Mouse (Mus musculus) cerebellum, postnatal 36 days (tissue): Measurements from ENCODE around the gene Wwp2.

Source experiments
- DNase-seq, 2 experiments: peaks; one replicate each; pipeline ENCODE4 v3.0.0; 2021 to 2022; ENCODE audit warnings: mixed read lengths in 2 of 2

Wwp2 gene

GRCm38 (mm10) chr8:107513249-107513648 lies 77.1 kb downstream of the Wwp2 start:
- no peak for DNase-seq

GRCm38 (mm10) chr8:107514949-107515721 lies 79.0 kb downstream of the Wwp2 start:
- DNase-seq = no peak

GRCm38 (mm10) chr8:107518726-107519125 lies 82.6 kb downstream of the Wwp2 start:
- DNase-seq = no peak

- DNase-seq = no peak
Observed at GRCm38 (mm10) chr8:107519860-107520259, 83.7 kb downstream of the Wwp2 start.

GRCm38 (mm10) chr8:107521788-107522554 lies 85.8 kb downstream of the Wwp2 start:
- no peak for DNase-seq

- no peak for DNase-seq
Observed at GRCm38 (mm10) chr8:107522555-107522833, 86.3 kb downstream of the Wwp2 start.

GRCm38 (mm10) chr8:107524535-107524934 lies 88.4 kb downstream of the Wwp2 start:
- no peak for DNase-seq

- no peak for DNase-seq
Observed at GRCm38 (mm10) chr8:107528786-107529185, 92.6 kb downstream of the Wwp2 start.

- no peak for DNase-seq
Observed at GRCm38 (mm10) chr8:107537472-107537871, 101.3 kb downstream of the Wwp2 start.

- no peak for DNase-seq
Observed at GRCm38 (mm10) chr8:107540623-107541022, 104.5 kb downstream of the Wwp2 start.

- DNase-seq = no peak
Observed at GRCm38 (mm10) chr8:107541369-107541768, 105.2 kb downstream of the Wwp2 start.

GRCm38 (mm10) chr8:107542151-107542550 lies 106.0 kb downstream of the Wwp2 start:
- no peak for DNase-seq

- DNase-seq = no peak
Observed at GRCm38 (mm10) chr8:107543714-107544113, 107.5 kb downstream of the Wwp2 start.

- DNase-seq = no peak
Observed at GRCm38 (mm10) chr8:107544211-107544610, 108.0 kb downstream of the Wwp2 start.

- no peak for DNase-seq
Observed at GRCm38 (mm10) chr8:107544651-107545174, 108.5 kb downstream of the Wwp2 start.

GRCm38 (mm10) chr8:107545621-107546152 lies 109.5 kb downstream of the Wwp2 start:
- no peak for DNase-seq

GRCm38 (mm10) chr8:107546154-107546553 lies 110.0 kb downstream of the Wwp2 start:
- DNase-seq = no peak

- DNase-seq = no peak
Observed at GRCm38 (mm10) chr8:107546817-107547216, 110.7 kb downstream of the Wwp2 start.

GRCm38 (mm10) chr8:107552234-107552633 lies 116.1 kb downstream of the Wwp2 start:
- no peak for DNase-seq

GRCm38 (mm10) chr8:107555231-107555630 lies 119.1 kb downstream of the Wwp2 start:
- DNase-seq = no peak

GRCm38 (mm10) chr8:107556511-107556936 lies 120.4 kb downstream of the Wwp2 start:
- peak; percentile 16 to 29 for DNase-seq

GRCm38 (mm10) chr8:107560820-107561536 lies 124.8 kb downstream of the Wwp2 start:
- DNase-seq = no peak

- DNase-seq = no peak
Observed at GRCm38 (mm10) chr8:107562164-107562563, 126.0 kb downstream of the Wwp2 start.
